Mouse (Mus musculus) midbrain, embryonic 15.5 days (tissue): ENCODE measurements around the gene Cdk1. TPM values are rescaled to one million over a fixed set of nuclear protein-coding genes. Genes with fewer than 3 reads are reported as not detected.

Experiments
- ATAC-seq: fragments of 200-750 bp; cut with Nextera tagmentation; replicated peaks from 2 replicates; pipeline ENCODE4 v1.8.0; 2017; ENCODE audit warnings: moderate TSS enrichment
- H3K27ac ChIP-seq: fragments of 300-500 bp; sonication (generic); 2 replicates; pipeline ENCODE4 v1.5.1; 2015; ENCODE audit warnings: mild to moderate bottlenecking, inconsistent platforms
- H3K27me3 ChIP-seq: fragments of 300-500 bp; sonication (generic); replicated peaks from 2 replicates; pipeline ENCODE4 v1.6.1; 2015; ENCODE audit warnings: inconsistent platforms
- H3K36me3 ChIP-seq: fragments of 300-500 bp; sonication (generic); replicated peaks from 2 replicates; pipeline ENCODE4 v1.6.1; 2015; ENCODE audit warnings: inconsistent platforms
- H3K4me1 ChIP-seq: fragments of 300-500 bp; sonication (generic); 2 replicates; pipeline ENCODE4 v1.6.1; 2015; ENCODE audit warnings: inconsistent platforms
- H3K4me2 ChIP-seq: fragments of 300-500 bp; sonication (generic); 2 replicates; pipeline ENCODE4 v1.6.1; 2015; ENCODE audit warnings: inconsistent platforms, mild to moderate bottlenecking, moderate library complexity
- H3K4me3 ChIP-seq: fragments of 300-500 bp; sonication (generic); 2 replicates; pipeline ENCODE4 v1.5.1; 2015; ENCODE audit warnings: mild to moderate bottlenecking, inconsistent platforms
- H3K9ac ChIP-seq: fragments of 300-500 bp; sonication (generic); 2 replicates; pipeline ENCODE4 v1.6.1; 2015; ENCODE audit warnings: mild to moderate bottlenecking, inconsistent platforms
- H3K9me3 ChIP-seq: fragments of 300-500 bp; sonication (generic); 2 replicates; pipeline ENCODE4 v1.6.1; 2016; ENCODE audit warnings: inconsistent platforms
- WGBS: fragments of 180-500 bp; shearing (Covaris S2); methylation state at CpG from one replicate; pipeline ENCODE4 v1.1.7; 2015; ENCODE audit warnings: mixed read lengths; 5-methylcytosine and 5-hydroxymethylcytosine counted together
- polyA plus RNA-seq: library from polyadenylated mRNA; unstranded; fragments of >200 nt; fragmentation: Nextera tagmentation; extraction: Ambion mirVana; gene quantifications from 2 replicates; pipeline ENCODE4 v1.2.1, GENCODE M21; 2015

The Cdk1 gene
- 63.0 and 66.4 TPM in 2 replicates for polyA plus RNA-seq

DNA sequence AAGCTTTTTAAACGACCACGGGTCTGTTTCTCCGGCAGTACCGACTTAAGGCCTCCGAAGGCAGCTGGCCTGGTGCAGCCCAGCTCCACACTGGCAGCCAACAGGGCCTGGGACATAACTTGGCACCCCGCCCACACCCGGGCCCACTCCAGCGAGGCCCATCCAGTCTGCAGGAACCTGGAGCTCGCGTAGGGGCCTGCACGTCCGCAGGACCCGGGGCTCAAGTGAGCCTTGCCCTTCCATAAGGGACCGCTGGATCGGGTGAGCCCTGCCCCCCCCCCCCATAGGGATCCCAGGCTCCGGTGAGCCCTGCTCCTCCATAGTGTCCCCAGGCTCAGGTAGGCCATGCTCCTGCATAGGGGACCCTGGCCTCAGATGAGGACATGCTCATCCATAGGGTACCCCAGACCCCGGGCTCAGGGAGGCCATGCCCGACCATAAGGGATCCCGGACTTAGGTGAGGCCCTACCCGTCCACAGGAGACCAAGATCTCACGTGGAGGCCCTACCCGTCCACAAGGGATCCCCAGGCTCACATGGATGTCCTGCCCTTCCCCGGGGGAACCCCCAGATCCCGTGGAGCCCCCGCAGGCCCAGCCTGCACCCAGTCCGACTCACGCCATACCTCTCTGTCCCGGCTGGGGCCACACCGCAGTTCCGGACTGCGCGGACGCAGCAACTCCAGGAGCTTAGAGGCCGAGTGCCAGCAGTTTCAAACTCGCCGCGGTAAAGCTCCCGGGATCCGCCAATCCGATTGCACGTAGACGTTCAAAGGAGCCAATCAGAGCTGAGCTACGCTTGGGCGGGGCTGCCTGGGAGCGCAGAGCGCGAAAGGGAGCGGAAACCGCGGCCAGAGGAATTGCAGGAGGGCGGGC lies at the start of gene Cdk1:
TSS of gene Cdk1 (minus strand) at position 727 of the 874 bp plus-strand sequence.
- peak; percentile 97 for ATAC-seq
- Histone ChIP-seq H3K9ac (peak within 1 kb of the TSS; percentile 35), H3K9me3 (no peaks in the 10 kb centered on the region), H3K36me3 (no peaks in the 10 kb centered on the region), H3K4me2 (peak within 1 kb of the TSS; percentile 87), H3K4me1 (peaks cover 10% of the 10 kb centered on the region), H3K27me3 (no peaks in the 10 kb centered on the region), H3K27ac (peak within 1 kb of the TSS; percentile 16; the same call in 1 of the 2 replicates), H3K4me3 (peak within 1 kb of the TSS; percentile 44)
- under 1% methylated on average over 51 of the region's 51 CpGs for WGBS

DNA sequence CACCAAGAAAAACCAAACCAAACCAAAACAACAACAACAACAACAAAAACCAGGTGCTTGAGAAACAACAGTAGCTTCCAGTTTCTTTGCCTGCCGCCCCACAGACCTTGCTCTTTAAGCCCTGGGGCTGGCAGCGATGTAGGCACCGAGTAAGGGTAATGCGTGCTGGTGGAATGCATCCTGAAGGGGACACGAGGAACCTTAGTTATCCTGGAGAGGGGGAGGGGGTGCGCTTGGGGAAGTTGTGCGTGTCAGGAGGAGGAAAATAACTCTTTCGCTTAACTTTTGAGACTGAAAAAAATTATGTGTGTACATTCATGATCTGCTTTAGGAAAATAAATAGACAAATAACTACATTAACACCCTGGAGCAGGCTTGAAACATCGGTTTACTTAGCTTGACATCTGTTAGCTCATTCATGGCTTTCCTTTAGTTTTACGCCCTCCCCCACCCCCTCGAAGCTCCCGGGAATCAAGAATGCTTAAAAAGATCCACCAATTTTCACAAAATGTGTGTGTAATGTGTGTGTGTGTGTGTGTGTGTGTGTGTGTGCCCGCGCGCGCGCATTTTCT lies 47.2 kb upstream of the Cdk1 start:
- Histone ChIP-seq H3K27ac (no peak overlapping the region), H3K9ac (0 out of 2 replicates have a peak overlapping the region, but pooled peaks have one; percentile 41)
- 4% methylated on average over 17 of the region's 17 CpGs for WGBS

DNA sequence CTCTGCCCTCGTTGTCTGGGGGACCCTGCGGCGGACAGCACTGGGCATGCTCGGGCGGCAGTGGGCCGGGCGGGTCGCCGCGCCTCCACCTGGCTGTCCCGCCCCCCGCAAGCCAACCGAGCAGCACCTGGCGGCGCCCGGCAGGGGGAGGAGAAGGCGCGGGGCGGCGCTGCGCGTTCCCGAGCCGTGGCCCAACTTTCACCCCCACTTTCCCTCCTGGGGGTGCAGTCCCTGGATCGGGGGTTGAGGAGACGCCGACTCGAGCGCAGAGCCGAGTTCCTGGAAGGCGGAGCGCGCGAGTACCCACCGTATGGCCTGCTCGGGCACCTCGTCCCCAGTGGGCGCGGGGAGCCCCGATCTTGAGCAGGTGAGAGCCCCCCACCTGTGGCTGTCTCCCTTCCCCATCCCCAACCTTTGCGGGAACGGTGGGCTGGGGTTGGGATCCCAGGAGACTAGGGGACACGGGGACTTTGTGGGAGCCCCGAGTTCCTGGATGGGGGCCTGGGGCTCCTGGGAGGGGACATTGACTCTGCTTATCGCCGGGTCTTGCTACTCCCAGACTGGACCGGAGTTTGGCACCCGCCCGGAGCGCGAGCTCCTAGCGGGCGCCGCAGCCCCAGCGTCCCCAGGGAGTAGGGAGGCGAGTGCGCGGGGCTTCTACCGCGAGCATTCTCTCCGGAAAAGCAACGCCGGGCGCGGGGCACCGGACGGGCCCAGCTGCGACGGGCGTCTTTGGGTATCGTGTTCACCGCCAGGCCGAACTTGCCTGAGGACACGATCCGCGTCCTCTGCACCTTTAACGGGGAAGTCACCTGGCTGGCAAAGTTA lies 46.2 kb upstream of the Cdk1 start, which contains the start of gene Ank3:
TSS of gene Ank3 (plus strand) at position 11 of the 828 bp plus-strand sequence.
- Histone ChIP-seq H3K9me3 (no peaks in the 10 kb centered on the region), H3K4me1 (peaks cover 26% of the 10 kb centered on the region), H3K4me2 (peak within 1 kb of the TSS; percentile 100), H3K27me3 (peaks cover 36% of the 10 kb centered on the region), H3K9ac (peak within 1 kb of the TSS; percentile 41), H3K4me3 (peak within 1 kb of the TSS; percentile 68), H3K27ac (no peak within 1 kb of the TSS), H3K36me3 (no peaks in the 10 kb centered on the region)
- 0% methylated on average over 77 of the region's 77 CpGs for WGBS
- ATAC-seq: peak; percentile 70

More for the DNA sequence above, 47.2 kb upstream of the Cdk1 start:
- H3K4me3 ChIP-seq: peak overlapping the region; percentile 68
- H3K4me1 ChIP-seq: peaks cover 26% of the 10 kb centered on the region
- no peaks in the 10 kb centered on the region for H3K36me3 ChIP-seq
- peak overlapping the region; percentile 100 for H3K4me2 ChIP-seq
- no peak for ATAC-seq
- H3K27me3 ChIP-seq: peaks cover 36% of the 10 kb centered on the region
- no peaks in the 10 kb centered on the region for H3K9me3 ChIP-seq

DNA sequence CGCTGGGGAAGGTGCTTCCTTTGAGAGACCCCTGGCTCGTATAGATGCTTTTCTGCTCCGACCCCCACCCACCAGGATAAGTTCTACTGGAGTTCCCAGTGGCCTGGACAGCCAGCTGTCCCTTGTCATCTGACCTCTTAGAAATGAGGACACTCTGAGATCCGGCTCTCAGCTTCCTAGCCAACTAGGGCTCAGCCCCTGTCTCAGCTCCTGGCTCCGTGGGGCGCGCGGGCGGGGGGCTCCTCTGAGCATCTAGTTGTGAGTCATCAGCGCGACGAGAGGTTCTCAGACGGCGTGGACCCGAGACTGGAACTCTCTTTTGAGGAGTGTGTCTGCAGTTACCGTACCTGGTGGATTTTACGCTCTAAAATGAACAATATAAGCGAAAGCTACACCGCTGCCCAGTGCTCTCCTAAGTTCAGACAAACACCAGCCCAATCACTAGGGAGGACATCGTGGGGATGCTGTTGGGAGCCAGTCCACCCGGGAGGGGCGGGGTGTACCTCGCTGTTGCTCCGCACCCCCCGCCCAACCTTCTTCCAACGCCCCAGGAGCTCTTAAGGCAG lies 45.5 kb upstream of the Cdk1 start:
- peaks cover 36% of the 10 kb centered on the region for H3K27me3 ChIP-seq

DNA sequence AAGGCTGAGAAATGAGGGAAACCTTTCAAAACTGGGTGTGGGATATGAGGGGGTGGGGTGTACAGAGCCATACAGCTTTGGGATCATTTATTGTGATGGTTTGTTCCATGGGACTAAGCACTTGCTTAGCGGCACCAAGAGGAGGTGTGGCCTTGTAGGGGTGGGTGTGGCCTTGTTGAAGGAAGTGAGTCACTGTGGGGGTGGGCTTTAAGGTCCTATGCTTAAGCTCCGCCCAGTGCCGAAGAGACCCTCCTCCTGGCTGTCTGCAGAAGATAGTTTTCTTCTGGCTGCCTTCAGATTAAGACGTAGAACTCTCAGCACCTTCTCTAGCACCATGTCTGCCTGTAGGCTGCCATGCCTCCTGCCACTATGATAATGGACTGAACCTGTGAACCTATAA lies 36.8 kb upstream of the Cdk1 start:
- H3K4me2 ChIP-seq: no peak overlapping the region
- H3K4me3 ChIP-seq: no peak overlapping the region
- H3K4me1 ChIP-seq: no peaks in the 10 kb centered on the region
- WGBS: 87% methylated on average over 4 of the region's 4 CpGs
- H3K27ac ChIP-seq: no peak overlapping the region
- no peak for ATAC-seq
- no peak overlapping the region for H3K9ac ChIP-seq
- no peaks in the 10 kb centered on the region for H3K27me3 ChIP-seq
- no peaks in the 10 kb centered on the region for H3K9me3 ChIP-seq
- no peaks in the 10 kb centered on the region for H3K36me3 ChIP-seq

More for the DNA sequence above, 45.5 kb upstream of the Cdk1 start:
- H3K4me1 ChIP-seq: peaks cover 26% of the 10 kb centered on the region
- under 1% methylated on average over 26 of the region's 26 CpGs for WGBS
- H3K27ac ChIP-seq: no peak overlapping the region
- H3K4me2 ChIP-seq: peak overlapping the region; percentile 100
- H3K9me3 ChIP-seq: no peaks in the 10 kb centered on the region
- H3K9ac ChIP-seq: peak overlapping the region; percentile 41
- peak overlapping the region; percentile 68 for H3K4me3 ChIP-seq
- peak; percentile 53 for ATAC-seq
- no peaks in the 10 kb centered on the region for H3K36me3 ChIP-seq

DNA sequence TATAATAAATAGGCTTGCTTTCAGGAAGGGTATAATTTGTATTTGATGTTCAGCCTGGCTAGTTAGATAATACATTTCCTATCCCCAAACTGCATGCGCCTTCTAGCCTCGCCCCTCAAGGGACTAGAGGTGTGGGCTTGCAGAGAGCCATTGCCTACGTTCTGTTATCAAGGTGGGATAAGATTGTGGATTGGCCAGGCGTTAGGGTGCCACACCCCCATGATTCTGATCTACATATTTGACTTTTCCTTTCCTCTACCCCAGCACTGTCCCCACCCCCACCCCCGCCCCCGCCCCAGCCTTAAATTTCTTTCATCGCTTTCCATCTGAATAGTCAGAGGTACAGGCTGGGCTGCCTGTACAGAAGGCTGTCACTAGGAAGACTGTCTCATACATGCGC lies 34.0 kb upstream of the Cdk1 start:
- Histone ChIP-seq H3K4me2 (no peak overlapping the region), H3K9me3 (no peaks in the 10 kb centered on the region)
- WGBS: 83% methylated on average over 8 of the region's 8 CpGs

DNA sequence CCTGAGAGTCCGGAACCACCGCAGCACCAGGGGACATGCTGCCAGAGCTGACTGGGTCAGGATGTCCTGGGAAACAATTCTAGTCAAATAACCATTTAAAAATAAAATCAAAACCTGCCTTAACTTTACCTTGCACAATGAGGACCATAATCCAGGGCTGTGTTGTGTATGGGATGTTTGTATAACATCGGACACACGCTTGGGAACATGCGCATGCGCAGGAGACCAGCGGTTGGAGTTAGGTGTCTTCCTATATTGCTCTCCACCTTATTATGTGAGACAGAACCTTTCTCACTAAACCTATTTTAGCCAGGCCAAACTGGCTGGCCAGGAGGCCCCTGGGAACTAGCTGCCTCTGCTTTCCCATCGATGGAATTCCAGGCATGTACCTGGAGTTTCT lies 32.4 kb upstream of the Cdk1 start:
- Histone ChIP-seq H3K36me3 (no peaks in the 10 kb centered on the region), H3K4me1 (no peaks in the 10 kb centered on the region), H3K9me3 (no peaks in the 10 kb centered on the region), H3K4me2 (no peak overlapping the region), H3K4me3 (no peak overlapping the region), H3K27me3 (no peaks in the 10 kb centered on the region), H3K27ac (no peak overlapping the region), H3K9ac (no peak overlapping the region)
- ATAC-seq: no peak
- 95% methylated on average over 8 of the region's 8 CpGs for WGBS

More for the DNA sequence above, 34.0 kb upstream of the Cdk1 start:
- H3K36me3 ChIP-seq: no peaks in the 10 kb centered on the region
- no peaks in the 10 kb centered on the region for H3K27me3 ChIP-seq
- H3K4me3 ChIP-seq: no peak overlapping the region
- ATAC-seq: no peak
- no peak overlapping the region for H3K9ac ChIP-seq
- no peaks in the 10 kb centered on the region for H3K4me1 ChIP-seq
- no peak overlapping the region for H3K27ac ChIP-seq

DNA sequence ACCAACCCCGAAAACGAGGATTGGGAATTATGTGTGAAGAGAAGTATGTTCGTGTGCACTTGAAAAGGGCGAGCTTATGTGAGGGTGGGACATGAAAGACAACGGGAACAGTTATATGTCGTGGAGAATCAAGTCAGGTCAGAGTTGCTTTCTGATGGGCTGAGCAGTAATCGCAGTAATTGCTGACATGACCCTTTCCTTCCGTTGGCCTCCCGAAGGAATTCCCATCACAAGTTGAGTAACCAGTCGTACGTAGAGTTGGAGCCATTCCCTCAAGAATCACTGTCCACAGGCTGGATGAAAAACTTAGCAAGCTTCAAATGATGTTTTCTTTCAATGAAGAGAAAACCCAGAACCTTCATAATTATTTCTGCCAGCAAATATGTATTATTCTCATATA lies 31.9 kb upstream of the Cdk1 start:
- no peaks in the 10 kb centered on the region for H3K9me3 ChIP-seq
- H3K27ac ChIP-seq: no peak overlapping the region
- no peaks in the 10 kb centered on the region for H3K36me3 ChIP-seq
- ATAC-seq: no peak
- H3K4me3 ChIP-seq: no peak overlapping the region
- no peaks in the 10 kb centered on the region for H3K27me3 ChIP-seq
- no peak overlapping the region for H3K4me2 ChIP-seq
- H3K9ac ChIP-seq: no peak overlapping the region
- 81% methylated on average over 11 of the region's 11 CpGs for WGBS
- H3K4me1 ChIP-seq: no peaks in the 10 kb centered on the region

DNA sequence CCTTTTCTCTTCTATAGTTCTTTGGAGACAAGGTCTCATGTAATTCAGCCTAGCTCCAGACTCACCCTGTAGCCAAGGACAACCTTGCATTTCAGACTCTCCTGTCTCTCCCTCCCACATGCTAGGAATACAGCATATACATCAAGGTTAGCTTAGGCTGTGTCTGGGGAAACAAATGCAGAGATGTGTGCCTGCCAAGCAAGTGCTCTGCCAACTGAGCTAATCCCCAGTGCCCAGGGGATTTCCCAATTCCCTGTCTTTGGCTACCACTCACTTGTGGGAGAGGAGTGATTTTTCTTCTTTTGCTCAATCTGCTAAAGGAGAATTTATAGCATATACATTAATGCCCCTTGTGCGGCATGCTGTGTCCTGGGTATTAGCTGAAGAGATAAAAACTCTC lies 30.4 kb upstream of the Cdk1 start:
- no peak for ATAC-seq
- no peaks in the 10 kb centered on the region for H3K9me3 ChIP-seq
- no peaks in the 10 kb centered on the region for H3K27me3 ChIP-seq
- H3K9ac ChIP-seq: no peak overlapping the region
- no peak overlapping the region for H3K4me2 ChIP-seq
- H3K4me3 ChIP-seq: no peak overlapping the region
- 73% methylated on average over 1 of the region's 1 CpGs for WGBS
- H3K4me1 ChIP-seq: no peaks in the 10 kb centered on the region
- no peaks in the 10 kb centered on the region for H3K36me3 ChIP-seq
- H3K27ac ChIP-seq: no peak overlapping the region

DNA sequence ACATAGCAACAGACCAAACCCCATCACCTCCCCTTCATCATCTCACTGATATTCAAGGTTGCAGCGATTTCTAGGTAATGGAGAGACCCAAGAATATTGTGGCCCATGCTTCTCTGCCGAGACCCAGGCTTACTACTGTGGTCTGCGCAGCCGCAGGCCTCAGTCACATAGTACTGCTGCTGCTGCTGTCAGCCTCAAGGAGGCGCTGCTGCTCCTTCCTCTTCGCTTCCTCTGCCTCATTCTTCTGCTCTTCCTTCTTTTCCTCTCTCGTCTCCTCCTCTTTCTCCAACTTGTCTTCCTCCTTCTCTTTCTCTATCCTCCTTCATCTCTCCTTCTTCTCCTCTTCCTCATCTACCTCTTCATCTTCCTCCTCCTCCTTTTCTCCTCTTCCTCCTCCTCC lies 22.4 kb upstream of the Cdk1 start:
- 58% methylated on average over 7 of the region's 7 CpGs for WGBS
- Histone ChIP-seq H3K27me3 (no peaks in the 10 kb centered on the region), H3K4me1 (no peaks in the 10 kb centered on the region), H3K4me3 (no peak overlapping the region), H3K4me2 (no peak overlapping the region), H3K27ac (no peak overlapping the region), H3K9me3 (no peaks in the 10 kb centered on the region), H3K9ac (no peak overlapping the region), H3K36me3 (no peaks in the 10 kb centered on the region)
- no peak for ATAC-seq

DNA sequence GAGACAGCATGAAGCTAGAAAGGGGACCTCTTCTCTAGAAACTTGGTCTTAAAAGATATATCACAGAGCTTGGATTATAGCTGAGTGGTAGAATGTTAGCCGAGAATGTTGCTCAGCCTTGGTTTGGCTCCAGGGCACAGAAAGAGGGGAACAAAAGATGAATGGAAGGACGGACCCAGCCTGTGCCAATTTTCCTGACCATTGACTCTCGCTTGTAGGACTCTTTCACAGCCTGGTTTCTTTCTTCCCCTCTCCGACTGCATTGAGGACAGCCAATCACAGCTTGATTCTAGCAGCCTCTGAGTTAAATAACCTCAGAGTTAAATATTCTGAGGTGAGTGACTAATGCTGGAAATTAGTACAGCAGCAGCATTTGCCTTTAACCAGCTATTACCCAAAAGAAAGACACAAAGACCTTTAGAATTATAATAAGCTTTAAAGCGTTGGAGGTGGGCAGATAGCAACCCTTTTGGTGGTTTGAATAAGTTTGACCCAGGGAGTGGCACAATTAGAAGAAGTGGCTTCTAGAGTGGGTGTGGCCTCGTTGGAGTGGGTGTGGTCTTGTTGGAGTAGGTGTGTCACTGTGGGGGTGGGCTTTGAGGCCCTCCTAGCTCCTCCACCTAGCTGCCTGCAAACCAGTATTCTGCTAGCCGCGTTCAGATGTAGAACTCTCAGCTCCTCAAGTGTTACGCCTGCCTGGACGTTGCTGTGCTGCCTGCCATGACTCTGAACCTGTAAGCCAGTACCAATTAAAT lies 21.2 kb upstream of the Cdk1 start:
- ATAC-seq: no peak
- H3K4me3 ChIP-seq: no peak overlapping the region
- no peak overlapping the region for H3K4me2 ChIP-seq
- no peak overlapping the region for H3K27ac ChIP-seq
- no peaks in the 10 kb centered on the region for H3K4me1 ChIP-seq
- WGBS: 60% methylated on average over 10 of the region's 10 CpGs
- H3K36me3 ChIP-seq: no peaks in the 10 kb centered on the region
- H3K9me3 ChIP-seq: no peaks in the 10 kb centered on the region
- H3K27me3 ChIP-seq: no peaks in the 10 kb centered on the region
- H3K9ac ChIP-seq: no peak overlapping the region
